Mouse (Mus musculus): ENCODE measurements at regions not wholly inside any gene's neighbourhood (a gene's known extent, or its start where the extent isn't known, plus 50 kb on each side); places are given as distances from the start of the nearest gene placed in this dataset.

DNA sequence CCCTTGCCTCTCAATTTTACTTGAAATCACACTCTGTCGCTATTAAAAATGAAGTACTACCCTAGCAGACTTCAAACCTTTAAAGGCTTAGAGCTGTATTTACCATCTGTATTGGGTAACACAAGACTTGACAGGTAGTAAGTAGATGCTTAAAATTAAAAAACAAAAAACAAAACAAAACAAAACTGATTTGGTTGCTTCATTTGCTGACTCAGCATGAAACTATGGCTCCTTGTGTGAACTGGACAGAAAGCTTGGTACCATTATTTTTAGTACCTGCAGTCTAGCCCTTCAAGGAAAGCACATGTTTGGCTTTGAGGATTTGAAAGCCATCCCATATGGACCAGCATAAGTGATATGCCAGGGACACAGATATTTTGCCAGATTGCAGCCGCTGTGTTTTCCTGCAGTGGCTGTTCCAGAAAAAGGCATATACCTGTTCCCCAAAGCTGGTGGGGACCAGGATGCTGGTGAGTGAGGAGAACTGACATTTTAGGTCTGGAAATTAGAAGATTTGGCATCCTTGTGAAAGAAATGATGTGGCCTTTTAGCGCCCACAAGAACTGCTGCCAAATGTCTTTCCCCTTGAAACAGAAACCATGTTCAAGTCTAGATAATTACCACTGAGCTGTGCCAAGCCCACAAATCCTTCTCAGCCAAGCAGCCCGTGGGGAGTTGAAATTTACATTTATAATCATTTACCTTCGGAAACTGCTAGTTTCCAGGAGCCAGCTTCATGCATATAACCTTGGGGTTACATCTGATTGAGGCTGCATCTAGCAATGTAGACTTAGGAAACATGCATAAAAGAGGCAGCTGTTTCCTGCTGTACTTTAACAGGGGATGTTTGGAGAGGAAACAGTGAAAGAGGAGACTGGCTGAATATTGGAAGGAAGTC lies 851.7 kb downstream of the Poteg start:
- no peak overlapping the region for H3ac ChIP-seq (ENCODE audit: control insufficient read depth, insufficient read length)
- H3K79me2 ChIP-seq (ENCODE audit: control insufficient read depth, insufficient read depth): no peaks in the 10 kb centered on the region
- peak overlapping the region; percentile 30 for H3K4me2 ChIP-seq (ENCODE audit: low read depth)
- no peaks in the 10 kb centered on the region for H3K27me3 ChIP-seq (ENCODE audit: control insufficient read depth, insufficient read depth, insufficient read length)
- TF ChIP-seq TCF3 (IDR thresholded peaks at IDR 0.05; ENCODE audit: insufficient read length, low read depth): no peak
- no peak for TF ChIP-seq MYOG (IDR thresholded peaks at IDR 0.05; ENCODE audit: control insufficient read depth in 1 of 3, insufficient read depth in 1 of 3, insufficient read length in 2 of 3, low read depth in 2 of 3)
- TF ChIP-seq CEBPB (IDR thresholded peaks at IDR 0.05; ENCODE audit: insufficient read depth, poor library complexity, severe bottlenecking): no peak
- TF ChIP-seq POLR2A (IDR thresholded peaks at IDR 0.05; ENCODE audit: insufficient read length, low read depth): no peak
- no peak for TF ChIP-seq POLR2AphosphoS2 (IDR thresholded peaks at IDR 0.05; ENCODE audit: insufficient read length, low read depth)
- TF ChIP-seq REST (IDR thresholded peaks at IDR 0.05; ENCODE audit: insufficient read depth, insufficient read length): no peak
- no peak for TF ChIP-seq USF1 (IDR thresholded peaks at IDR 0.05; ENCODE audit: low read depth)
- TF ChIP-seq MYOD1 (IDR thresholded peaks at IDR 0.05; ENCODE audit: control insufficient read depth in 1 of 3, insufficient read length in 2 of 3, low read depth in 2 of 3): no peak
- TF ChIP-seq E2F4 (IDR thresholded peaks at IDR 0.05; ENCODE audit: insufficient read depth): no peak
- H3K4me3 ChIP-seq: no peak overlapping the region
- H3K36me3 ChIP-seq (ENCODE audit: control insufficient read depth, insufficient read depth): no peaks in the 10 kb centered on the region

DNA sequence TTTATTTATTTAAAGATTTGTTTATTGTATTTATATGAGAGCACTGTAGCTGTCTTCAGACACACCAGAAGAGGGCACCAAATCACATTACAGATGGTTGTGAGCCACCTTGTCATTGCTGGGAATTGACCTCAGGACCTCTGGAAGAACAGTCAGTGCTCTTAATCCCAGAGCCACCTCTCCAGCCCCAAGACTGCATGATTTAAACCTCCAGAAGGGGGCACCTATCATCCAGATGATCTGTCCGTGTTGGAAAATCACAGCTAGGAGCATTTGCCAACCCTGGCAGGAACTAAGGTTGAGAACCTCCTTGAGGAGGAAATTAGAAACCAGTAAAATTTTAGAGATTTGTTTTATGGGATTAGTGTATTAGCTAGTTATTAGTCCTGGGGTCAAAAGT lies 869.6 kb downstream of the Poteg start:
- Histone ChIP-seq H3ac (ENCODE audit: control insufficient read depth, insufficient read length) (no peak overlapping the region), H3K79me2 (ENCODE audit: control insufficient read depth, insufficient read depth) (no peaks in the 10 kb centered on the region), H3K4me2 (ENCODE audit: low read depth) (no peak overlapping the region), H3K36me3 (ENCODE audit: control insufficient read depth, insufficient read depth) (no peaks in the 10 kb centered on the region), H3K27me3 (ENCODE audit: control insufficient read depth, insufficient read depth, insufficient read length) (no peaks in the 10 kb centered on the region), H3K4me3 (no peak overlapping the region)
- TF ChIP-seq MYOD1 (IDR thresholded peaks at IDR 0.05; ENCODE audit: control insufficient read depth in 1 of 3, insufficient read length in 2 of 3, low read depth in 2 of 3) (no peak), TCF12 (IDR thresholded peaks at IDR 0.05; ENCODE audit: insufficient read depth, poor library complexity, severe bottlenecking) (no peak), POLR2AphosphoS2 (IDR thresholded peaks at IDR 0.05; ENCODE audit: insufficient read length, low read depth) (no peak), POLR2A (IDR thresholded peaks at IDR 0.05; ENCODE audit: insufficient read length, low read depth) (no peak), MAX (IDR thresholded peaks at IDR 0.05; ENCODE audit: low read depth) (no peak), MYOG (IDR thresholded peaks at IDR 0.05; ENCODE audit: control insufficient read depth in 1 of 3, insufficient read depth in 1 of 3, insufficient read length in 2 of 3, low read depth in 2 of 3) (no peak), TCF3 (IDR thresholded peaks at IDR 0.05; ENCODE audit: insufficient read length, low read depth) (no peak)

- no peaks in the 10 kb centered on the region for H3K27me3 ChIP-seq (ENCODE audit: control insufficient read depth, insufficient read depth, insufficient read length)
- H3K36me3 ChIP-seq (ENCODE audit: control insufficient read depth, insufficient read depth): no peaks in the 10 kb centered on the region
- no peak overlapping the region for H3ac ChIP-seq (ENCODE audit: control insufficient read depth, insufficient read length)
- no peak overlapping the region for H3K4me3 ChIP-seq
- TF ChIP-seq SRF (IDR thresholded peaks at IDR 0.05; ENCODE audit: control insufficient read depth, insufficient read length, low read depth) (no peak), REST (IDR thresholded peaks at IDR 0.05; ENCODE audit: insufficient read depth, insufficient read length) (no peak), POLR2AphosphoS2 (IDR thresholded peaks at IDR 0.05; ENCODE audit: insufficient read length, low read depth) (no peak), MYOD1 (IDR thresholded peaks at IDR 0.05; ENCODE audit: control insufficient read depth in 1 of 3, insufficient read length in 2 of 3, low read depth in 2 of 3) (no peak), E2F4 (IDR thresholded peaks at IDR 0.05; ENCODE audit: insufficient read depth) (no peak), CEBPB (IDR thresholded peaks at IDR 0.05; ENCODE audit: insufficient read depth, poor library complexity, severe bottlenecking) (no peak), MYOG (IDR thresholded peaks at IDR 0.05; ENCODE audit: control insufficient read depth in 1 of 3, insufficient read depth in 1 of 3, insufficient read length in 2 of 3, low read depth in 2 of 3) (no peak), USF1 (IDR thresholded peaks at IDR 0.05; ENCODE audit: low read depth) (no peak), TCF12 (IDR thresholded peaks at IDR 0.05; ENCODE audit: insufficient read depth, poor library complexity, severe bottlenecking) (no peak), MAX (IDR thresholded peaks at IDR 0.05; ENCODE audit: low read depth) (no peak), POLR2A (IDR thresholded peaks at IDR 0.05; ENCODE audit: insufficient read length, low read depth) (no peak), TCF3 (IDR thresholded peaks at IDR 0.05; ENCODE audit: insufficient read length, low read depth) (no peak)
- H3K79me2 ChIP-seq (ENCODE audit: control insufficient read depth, insufficient read depth): no peaks in the 10 kb centered on the region
- H3K4me2 ChIP-seq (ENCODE audit: low read depth): no peak overlapping the region
Observed at GRCm38 (mm10) chr8:28333388-28333787, 885.9 kb downstream of the Poteg start.

DNA sequence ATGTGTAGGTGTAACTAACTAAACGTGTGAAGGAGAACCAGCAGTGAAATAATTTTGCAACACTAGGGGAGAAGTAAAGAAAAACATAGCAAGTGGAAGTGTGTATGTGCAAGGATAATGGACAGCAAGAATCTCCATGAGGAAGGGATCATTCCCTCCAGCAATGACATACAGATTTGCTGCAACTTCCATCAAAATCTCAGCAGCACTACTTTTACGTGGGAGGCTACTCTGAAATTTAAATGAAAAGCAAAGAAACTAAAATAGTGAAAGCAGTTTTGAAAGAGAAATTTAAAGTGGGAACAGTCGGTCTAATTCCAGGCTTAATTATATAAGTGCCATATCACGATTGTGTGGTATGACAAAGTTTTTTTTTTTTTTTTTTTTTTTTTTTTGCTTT lies 890.0 kb downstream of the Poteg start:
- H3K36me3 ChIP-seq (ENCODE audit: control insufficient read depth, insufficient read depth): no peaks in the 10 kb centered on the region
- no peak overlapping the region for H3K4me2 ChIP-seq (ENCODE audit: low read depth)
- H3K4me3 ChIP-seq: no peak overlapping the region
- no peak overlapping the region for H3ac ChIP-seq (ENCODE audit: control insufficient read depth, insufficient read length)
- TF ChIP-seq E2F4 (IDR thresholded peaks at IDR 0.05; ENCODE audit: insufficient read depth): no peak
- TF ChIP-seq TCF3 (IDR thresholded peaks at IDR 0.05; ENCODE audit: insufficient read length, low read depth): no peak
- TF ChIP-seq MYOD1 (IDR thresholded peaks at IDR 0.05; ENCODE audit: control insufficient read depth in 1 of 3, insufficient read length in 2 of 3, low read depth in 2 of 3): no peak
- no peak for TF ChIP-seq MAX (IDR thresholded peaks at IDR 0.05; ENCODE audit: low read depth)
- no peak for TF ChIP-seq SRF (IDR thresholded peaks at IDR 0.05; ENCODE audit: control insufficient read depth, insufficient read length, low read depth)
- TF ChIP-seq MYOG (IDR thresholded peaks at IDR 0.05; ENCODE audit: control insufficient read depth in 1 of 3, insufficient read depth in 1 of 3, insufficient read length in 2 of 3, low read depth in 2 of 3): no peak
- no peak for TF ChIP-seq POLR2A (IDR thresholded peaks at IDR 0.05; ENCODE audit: insufficient read length, low read depth)
- TF ChIP-seq USF1 (IDR thresholded peaks at IDR 0.05; ENCODE audit: low read depth): no peak
- TF ChIP-seq CEBPB (IDR thresholded peaks at IDR 0.05; ENCODE audit: insufficient read depth, poor library complexity, severe bottlenecking): no peak
- TF ChIP-seq TCF12 (IDR thresholded peaks at IDR 0.05; ENCODE audit: insufficient read depth, poor library complexity, severe bottlenecking): no peak
- no peak for TF ChIP-seq REST (IDR thresholded peaks at IDR 0.05; ENCODE audit: insufficient read depth, insufficient read length)
- no peaks in the 10 kb centered on the region for H3K79me2 ChIP-seq (ENCODE audit: control insufficient read depth, insufficient read depth)
- H3K27me3 ChIP-seq (ENCODE audit: control insufficient read depth, insufficient read depth, insufficient read length): no peaks in the 10 kb centered on the region
